Mouse (Mus musculus) heart, adult 2 months (tissue): Measurements from ENCODE around the gene Cnot2.

ENCODE experiments used
- CTCF ChIP-seq: fragments of 200-600 bp; IDR thresholded peaks from 2 replicates; pipeline ENCODE4 v1.8.1; 2022; ENCODE audit warnings: antibody characterized with exemption, mild to moderate bottlenecking, moderate library complexity
- EP300 ChIP-seq: fragments of 200-500 bp; IDR thresholded peaks from 2 replicates; pipeline ENCODE4 v1.6.1; 2011; ENCODE audit warnings: low read depth, low read length, control low read depth; ENCODE audit not compliant: insufficient read depth

GRCm38 (mm10) chr10:116578375-116578774 is 2.9 kb downstream of the Cnot2 start:
- TF ChIP-seq EP300 (no peak), CTCF (no peak)
